Mouse (Mus musculus) liver, postnatal 0 days (tissue): ENCODE data around the gene Prl7d1.

Source experiments
- CTCF ChIP-seq: sonication (generic); IDR thresholded peaks from 2 replicates; pipeline ENCODE4 v1.5.1; 2016; ENCODE audit warnings: antibody characterized with exemption, low read depth
- EP300 ChIP-seq: IDR thresholded peaks from 2 replicates; pipeline ENCODE4 v1.6.1; 2016; ENCODE audit warnings: antibody characterized with exemption, low read depth, mild to moderate bottlenecking

GRCm38 (mm10) chr13:27706521-27706920 lies 10.0 kb downstream of the Prl7d1 start:
- no peak for TF ChIP-seq EP300
- no peak for TF ChIP-seq CTCF
